22 mouse cellular contexts compared by ENCODE assay signal in genomic region chr14:52061798-52062197, GRCm38 (mm10). TPM values are rescaled to one million over a fixed set of nuclear protein-coding genes. Genes with fewer than 3 reads are reported as not detected.
"Had no signal": no experiment of that assay in that cellular context is flagged by ENCODE, and none has a peak within 500 bp of the region (broad histone marks: within the 10 kb centered on the region; RNA-seq: fewer than 3 reads in every experiment).

No protein-coding gene starts in this region.

- H3K36me3 ChIP-seq: limb, embryonic 10.5 days; liver, embryonic 12.5 days; lung, embryonic 15.5 days; midbrain, embryonic 13.5 days; neural tube, embryonic 15.5 days had no signal

- DNase-seq: kidney, postnatal 14 days; right cerebral cortex, adult 18-20 months; right cerebral cortex, postnatal 25 days; thymus, postnatal 36 days had no signal

- H3K4me3 ChIP-seq: limb, embryonic 10.5 days; liver, embryonic 12.5 days; lung, embryonic 15.5 days; midbrain, embryonic 13.5 days; myocyte; neural tube, embryonic 15.5 days had no signal

- H3K27me3 ChIP-seq: lung, embryonic 15.5 days; midbrain, embryonic 13.5 days; neural tube, embryonic 15.5 days had no signal

- H3K4me1 ChIP-seq: liver, embryonic 12.5 days; lung, embryonic 15.5 days; midbrain, embryonic 13.5 days; neural tube, embryonic 15.5 days had no signal

- H3K9ac ChIP-seq: liver, embryonic 12.5 days; lung, embryonic 15.5 days; midbrain, embryonic 13.5 days; neural tube, embryonic 15.5 days had no signal

- H3K4me2 ChIP-seq: liver, embryonic 12.5 days; lung, embryonic 15.5 days; midbrain, embryonic 13.5 days; neural tube, embryonic 15.5 days had no signal

- H3K9me3 ChIP-seq: limb, embryonic 10.5 days; liver, embryonic 12.5 days; lung, embryonic 15.5 days; midbrain, embryonic 13.5 days; neural tube, embryonic 15.5 days had no signal

- H3K27ac ChIP-seq: limb, embryonic 10.5 days; liver, embryonic 12.5 days; lung, embryonic 15.5 days; midbrain, embryonic 13.5 days; neural tube, embryonic 15.5 days had no signal

- ATAC-seq: liver, embryonic 12.5 days; midbrain, embryonic 13.5 days had no signal

RNA-seq across cellular contexts. Expression of gene Olfr221, which starts 19.5 kb away (rescaled TPM):
- total RNA-seq: layer of hippocampus, adult 8-10 months; layer of hippocampus, postnatal 14 days; left cerebral cortex, adult 18-20 months; left cerebral cortex, postnatal 14 days; megakaryocyte-erythroid progenitor cell, adult 5-6 weeks had no signal
- polyA plus RNA-seq: large intestine, adult 2 months; limb, embryonic 10.5 days; limb, embryonic 14.5 days; liver, embryonic 12.5 days; liver, embryonic 16.5 days; lung, embryonic 15.5 days; midbrain, embryonic 13.5 days; myocyte; neural tube, embryonic 11.5 days; neural tube, embryonic 15.5 days; small intestine, adult 2 months; stomach, embryonic 16.5 days; thymus, postnatal 0 days had no signal

RNA-seq across cellular contexts. Expression of gene Tmem253, which starts 46.3 kb away (rescaled TPM):
- total RNA-seq: megakaryocyte-erythroid progenitor cell, adult 5-6 weeks had no signal
